Mouse (Mus musculus) megakaryocyte, embryonic 14.5 days (primary cell): ENCODE data around the gene 5430419D17Rik.

Source experiments
- FLI1 ChIP-seq: IDR thresholded peaks from 2 replicates; pipeline ENCODE4 v1.6.1; 2012; ENCODE audit warnings: low read length, inconsistent platforms, mixed read lengths
- GATA1 ChIP-seq: IDR thresholded peaks from 3 replicates; pipeline ENCODE4 v1.6.1; 2012; ENCODE audit warnings: mixed read lengths, low read length, inconsistent platforms, borderline replicate concordance

- no peak for TF ChIP-seq GATA1
- no peak for TF ChIP-seq FLI1
Measured at GRCm38 (mm10) chr7:131317587-131317986, 143.4 kb downstream of the 5430419D17Rik start.
